Mouse (Mus musculus): Measurements from ENCODE around the gene Rap1gap.

Gene Rap1gap

GRCm38 (mm10) chr4:137725541-137726145, 61.1 kb downstream of the Rap1gap start:
- no peak for DNase-seq

DNA sequence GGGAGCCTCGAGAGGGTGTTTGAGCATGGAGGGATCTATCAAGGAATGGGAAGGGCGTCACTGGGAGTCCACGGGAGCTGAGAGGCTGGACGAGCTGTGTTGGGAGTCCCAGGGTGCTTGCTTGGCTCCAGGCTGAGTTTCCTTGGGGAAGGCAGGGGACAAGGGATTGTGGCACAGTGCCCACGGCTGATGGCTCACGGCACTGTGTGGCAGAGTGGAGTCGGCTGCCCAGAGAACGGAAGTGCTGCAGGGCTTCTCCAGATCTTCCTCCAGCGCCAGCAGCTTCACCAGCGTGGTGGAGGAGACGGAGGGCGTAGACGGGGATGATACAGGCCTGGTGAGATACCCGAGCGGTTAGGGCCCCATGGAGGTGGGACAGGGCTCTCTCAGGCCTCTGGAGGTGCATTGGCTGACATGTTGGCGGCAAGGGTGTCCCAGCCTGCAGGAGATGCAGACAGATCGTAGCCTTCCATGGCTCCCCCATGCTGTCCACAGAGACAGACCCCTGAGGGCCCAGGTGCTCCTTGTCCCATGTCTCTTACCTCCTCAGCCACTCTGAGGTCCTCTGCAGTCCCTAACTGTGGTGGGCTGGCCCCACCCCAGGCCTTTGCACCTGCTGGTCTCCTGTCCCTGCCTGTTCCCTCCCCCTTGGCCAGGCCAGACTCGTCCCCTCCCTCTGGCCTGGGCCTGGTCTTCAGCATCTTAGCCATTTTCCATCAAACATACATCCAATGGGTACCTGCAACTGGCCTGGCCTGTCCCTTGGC, 62.4 kb downstream of the Rap1gap start:
- DNase-seq = peak; percentile 61

DNA sequence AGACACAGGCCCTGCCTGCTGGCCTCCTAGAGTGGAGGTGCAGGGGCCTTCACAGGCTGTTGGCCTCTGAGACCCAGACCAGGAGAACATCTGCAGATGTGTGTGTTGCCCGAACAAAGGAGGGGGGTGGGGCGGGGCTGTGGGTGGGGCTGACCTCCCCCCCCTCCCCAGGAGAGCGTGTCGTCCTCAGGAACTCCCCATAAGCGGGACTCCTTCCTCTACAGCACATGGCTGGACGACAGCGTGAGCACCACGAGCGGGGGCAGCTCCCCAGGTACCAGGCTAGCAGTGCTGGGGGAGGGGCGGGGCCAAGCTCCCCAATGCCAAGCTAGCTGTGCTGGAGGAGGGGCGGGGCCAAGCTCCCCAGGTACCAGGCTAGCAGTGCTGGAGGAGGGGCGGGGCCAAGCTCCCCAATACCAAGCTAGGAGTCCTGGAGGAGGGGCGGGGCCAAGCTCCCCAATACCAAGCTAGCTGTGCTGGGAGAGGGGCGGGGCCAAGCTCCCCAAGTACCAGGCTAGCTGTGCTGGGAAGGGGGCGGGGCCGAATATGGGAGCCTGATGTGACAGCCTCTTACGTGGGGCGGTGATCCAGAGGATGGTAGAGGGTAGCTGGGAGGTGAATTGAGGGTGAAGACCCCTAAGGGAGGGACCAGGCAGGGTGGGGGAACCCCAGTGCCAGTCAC, 63.1 kb downstream of the Rap1gap start:
- peak; percentile 60 for DNase-seq

GRCm38 (mm10) chr4:137728399-137729154, 64.1 kb downstream of the Rap1gap start:
- DNase-seq = peak; percentile 48

- DNase-seq = no peak
Measured at GRCm38 (mm10) chr4:137729155-137729855, 64.8 kb downstream of the Rap1gap start.

DNA sequence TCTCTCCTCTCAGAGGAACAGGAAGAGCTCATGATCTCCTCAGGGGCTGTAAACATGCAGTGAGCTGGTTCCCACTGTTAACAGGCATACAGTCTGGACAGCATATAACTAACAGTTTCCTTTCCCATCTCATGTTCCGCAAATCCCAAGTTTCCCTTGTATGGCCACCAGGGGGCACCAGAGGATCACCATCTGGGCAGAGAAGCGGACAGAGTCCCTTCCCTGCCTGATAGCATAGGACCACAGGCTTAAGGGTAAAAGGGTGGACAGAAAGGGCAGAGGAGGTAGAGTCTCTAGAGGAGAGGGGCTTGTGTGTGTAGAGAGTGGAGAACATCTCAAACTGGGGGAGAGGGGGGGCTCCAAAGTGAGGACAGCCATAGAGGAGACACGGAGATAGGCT, 65.6 kb downstream of the Rap1gap start:
- DNase-seq = peak; percentile 90

DNA sequence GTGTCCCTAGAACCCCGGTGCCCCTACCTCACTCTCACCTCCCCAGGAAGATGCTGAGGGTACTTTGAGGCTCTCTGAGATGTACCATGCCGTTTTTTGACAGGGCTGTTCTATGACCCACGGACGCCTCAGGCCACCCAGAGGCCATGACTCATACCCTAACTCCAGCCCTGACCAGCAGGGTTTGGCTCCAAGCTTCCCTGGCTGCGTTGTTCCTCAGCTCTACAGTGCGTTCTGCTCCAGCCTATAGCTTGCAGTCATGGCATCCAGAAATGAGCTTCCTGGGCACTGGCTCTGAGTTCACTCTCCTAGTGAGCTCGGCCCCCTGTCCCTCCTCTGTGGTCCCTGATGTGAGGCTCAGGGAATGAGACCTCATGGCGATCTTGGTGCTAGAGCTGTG, 66.2 kb downstream of the Rap1gap start:
- DNase-seq = no peak

DNA sequence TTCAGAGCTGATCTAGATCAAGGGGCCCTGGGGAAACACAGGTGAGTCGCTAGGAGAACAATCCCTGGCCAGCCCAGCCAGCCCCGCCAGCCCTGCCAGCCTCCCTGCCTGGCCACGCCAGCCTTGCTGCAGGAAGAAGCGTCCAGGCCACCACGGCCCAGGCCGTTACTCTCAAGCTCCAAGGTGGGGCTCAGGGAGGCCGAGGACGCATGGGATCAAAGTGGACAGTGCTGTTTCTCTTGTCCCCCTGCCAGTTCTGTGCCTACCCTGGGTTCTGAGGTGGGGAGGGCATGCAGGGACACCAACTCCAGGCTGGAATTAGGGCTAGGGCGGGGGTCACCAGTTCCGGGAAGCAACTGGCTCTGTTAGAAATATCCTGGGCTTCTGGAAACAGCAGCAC, 67.4 kb downstream of the Rap1gap start:
- DNase-seq = peak; percentile 60

DNA sequence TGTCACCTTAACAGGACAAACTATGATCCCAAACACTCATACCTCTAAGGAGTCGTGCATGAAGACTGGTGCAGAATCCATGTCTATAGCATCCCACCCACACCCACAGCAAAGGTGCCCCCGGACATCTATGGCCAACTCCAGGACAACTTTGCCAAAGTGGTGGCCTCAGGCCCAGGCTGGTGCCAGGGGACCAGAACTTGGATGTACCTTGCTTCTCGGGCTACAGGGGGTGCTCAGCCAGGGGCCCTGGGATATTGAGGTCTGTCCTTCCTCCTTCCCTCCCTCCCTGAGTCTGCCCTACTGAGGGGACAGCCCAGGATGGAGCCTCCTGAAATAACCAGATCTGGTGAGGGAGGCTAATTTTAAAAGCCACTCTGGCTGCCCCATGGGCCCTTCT, 67.8 kb downstream of the Rap1gap start:
- DNase-seq = no peak

DNA sequence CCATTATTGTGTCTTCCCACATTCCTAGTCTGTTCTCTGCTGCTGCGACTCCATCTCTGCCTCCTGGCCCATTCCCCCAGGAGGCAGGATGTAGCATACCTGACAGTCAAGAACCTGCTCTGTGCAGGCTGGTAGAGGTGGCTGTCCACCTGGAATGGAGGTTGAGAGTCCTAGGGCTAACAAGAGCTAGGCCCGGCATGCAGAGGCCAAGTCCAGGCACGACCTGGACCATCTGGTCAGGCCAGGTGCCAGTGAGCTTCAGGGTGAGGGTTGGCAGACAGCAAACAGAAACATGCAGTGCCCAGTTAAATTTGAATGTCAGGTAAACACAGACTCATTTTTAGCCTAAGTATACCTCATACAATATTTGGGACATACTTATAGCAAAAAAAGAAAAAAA, 68.4 kb downstream of the Rap1gap start:
- peak; percentile 89 for DNase-seq

DNA sequence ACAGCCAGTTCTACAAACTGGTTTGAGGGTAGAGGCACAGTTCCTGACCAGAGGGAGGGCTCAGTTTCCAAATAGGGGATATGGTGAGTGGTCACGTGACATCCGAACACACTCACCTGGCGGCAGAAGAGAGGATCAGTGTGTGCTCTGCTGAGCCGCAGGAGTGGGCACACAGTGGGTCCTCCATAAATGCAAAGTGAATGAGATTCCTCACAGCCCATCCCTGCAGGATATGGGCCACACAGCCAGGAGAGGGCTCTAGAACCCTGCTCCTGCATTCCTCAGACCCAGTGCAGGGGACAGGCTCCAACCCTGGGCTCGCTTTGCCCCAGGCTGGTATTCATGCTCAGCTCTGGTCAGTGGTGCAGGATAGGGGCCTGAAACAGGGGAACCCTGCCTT, 68.9 kb downstream of the Rap1gap start:
- DNase-seq = no peak

GRCm38 (mm10) chr4:137736220-137736701, 71.7 kb downstream of the Rap1gap start:
- DNase-seq = no peak

- DNase-seq = no peak
Measured at GRCm38 (mm10) chr4:137737760-137738159, 73.2 kb downstream of the Rap1gap start.

GRCm38 (mm10) chr4:137739151-137739923, 74.8 kb downstream of the Rap1gap start:
- no peak for DNase-seq

DNA sequence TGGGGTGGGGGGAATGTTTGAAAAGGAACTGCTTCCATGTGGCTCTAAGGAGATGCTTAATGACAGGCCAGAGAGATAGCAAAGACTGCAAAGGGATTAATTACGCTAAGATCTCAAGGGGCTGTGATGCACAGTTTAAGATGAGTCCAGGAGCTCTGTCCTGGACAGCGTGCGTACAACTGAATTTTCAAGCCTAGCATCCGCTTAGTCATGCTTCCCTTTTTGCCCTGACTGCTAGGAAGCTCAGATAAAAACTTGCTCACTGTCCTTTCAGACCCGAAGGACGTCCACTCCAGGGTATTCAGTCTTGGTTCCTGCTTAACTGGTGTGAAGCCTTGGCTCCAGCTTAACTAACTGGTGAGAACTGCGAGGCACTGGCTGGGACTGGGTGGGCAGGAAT, 75.8 kb downstream of the Rap1gap start:
- DNase-seq = no peak

- no peak for DNase-seq
Measured at GRCm38 (mm10) chr4:137743791-137744190, 79.3 kb downstream of the Rap1gap start.

GRCm38 (mm10) chr4:137744433-137744918, 80.0 kb downstream of the Rap1gap start:
- no peak for DNase-seq

GRCm38 (mm10) chr4:137747091-137747490, 82.6 kb downstream of the Rap1gap start:
- DNase-seq = no peak

DNA sequence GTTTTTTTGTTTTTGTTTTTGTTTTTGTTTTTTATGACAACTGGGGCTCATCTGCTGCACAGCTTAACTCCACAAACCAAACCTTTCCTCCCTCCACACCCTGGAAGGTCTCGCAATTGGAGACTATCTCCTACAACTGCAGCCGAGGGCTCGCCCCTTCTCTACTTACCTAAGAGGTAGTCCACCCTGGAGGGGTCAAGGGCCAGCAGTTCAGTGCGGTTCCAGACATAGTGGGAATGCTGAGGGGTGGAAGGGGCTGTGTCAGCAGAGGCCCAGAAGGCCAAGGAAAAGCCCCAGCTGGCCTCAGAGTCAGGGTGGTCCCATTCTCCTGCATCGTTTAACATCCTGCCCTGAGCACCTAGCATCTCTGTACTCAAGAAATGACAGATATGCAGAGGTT, 83.1 kb downstream of the Rap1gap start:
- no peak for DNase-seq

- no peak for DNase-seq
Measured at GRCm38 (mm10) chr4:137748726-137749125, 84.2 kb downstream of the Rap1gap start.

DNA sequence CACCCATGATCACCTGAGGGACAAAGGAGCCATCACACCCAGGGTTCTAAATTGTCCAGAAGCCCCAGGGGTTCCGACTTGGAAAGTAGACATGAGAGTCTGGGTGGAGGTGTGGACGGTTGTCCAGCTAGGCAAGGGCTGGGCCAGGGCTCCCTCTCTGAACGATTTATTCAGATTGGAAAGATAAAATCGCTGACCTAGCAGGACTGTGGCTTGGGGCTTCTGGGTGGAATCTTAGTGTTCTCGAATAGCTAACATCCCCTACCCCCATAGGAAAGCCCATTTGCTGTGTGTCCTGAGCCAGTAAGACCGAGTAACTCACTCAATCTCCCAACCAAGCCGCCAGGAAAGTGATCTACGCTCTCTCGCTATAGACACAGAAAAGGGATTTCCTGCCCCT, 85.2 kb downstream of the Rap1gap start:
- DNase-seq = no peak

GRCm38 (mm10) chr4:137750121-137750520, 85.6 kb downstream of the Rap1gap start:
- no peak for DNase-seq

Measured in cerebellum, adult 11 months (tissue).